In the genomic region with DNA sequence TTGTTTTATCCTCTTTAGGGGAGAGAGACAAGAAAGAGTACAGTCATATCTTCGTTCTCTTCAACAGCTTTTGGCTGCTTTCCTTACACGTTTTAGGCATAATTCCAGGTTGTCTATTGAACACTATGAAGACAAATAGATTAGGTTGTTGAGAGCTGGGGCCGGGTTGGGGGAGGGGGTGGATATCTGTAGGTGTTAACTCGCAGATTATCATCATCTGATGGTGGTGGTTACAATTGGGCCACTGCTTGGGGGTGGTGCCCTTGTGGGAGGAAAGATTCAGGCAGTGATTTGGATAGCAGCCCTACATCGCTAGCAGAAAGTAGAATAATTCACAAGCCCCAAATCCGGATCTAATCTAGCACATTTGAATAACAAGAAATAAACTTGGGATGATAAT, we compare ENCODE assay signal across 8 mouse cellular contexts. TPM values are rescaled to one million over a fixed set of nuclear protein-coding genes. Genes with fewer than 3 reads are reported as not detected.
DNase-seq lines count a peak whose midpoint lies in the region; ATAC-seq lines count a peak whose summit lies in the region.

No protein-coding gene starts in this region.

- H3K27ac ChIP-seq in lung, embryonic 16.5 days (ENCODE audit: low read length): peak overlapping the region; percentile 85
- no peak overlapping the region for H3K27ac ChIP-seq in embryonic facial prominence, embryonic 12.5 days
- H3K27ac ChIP-seq in liver, embryonic 11.5 days (ENCODE audit: low read depth, low read length): no peak overlapping the region
- H3K27ac ChIP-seq in stomach, embryonic 14.5 days (ENCODE audit: low read length): peak overlapping the region; percentile 74; the same call in 1 of the 2 replicates

- WGBS in lung, embryonic 16.5 days: 36% methylated on average over 6 of the region's 6 CpGs
- whole genome bisulfite sequencing in embryonic facial prominence, embryonic 12.5 days: 54% methylated on average over 6 of the region's 6 CpGs
- WGBS in liver, embryonic 11.5 days: 54% methylated on average over 6 of the region's 6 CpGs
- WGBS in stomach, embryonic 14.5 days: 35% methylated on average over 6 of the region's 6 CpGs

- H3K4me3 ChIP-seq in lung, embryonic 16.5 days (ENCODE audit: low read length): no peak overlapping the region; the same call in 1 of the 2 replicates
- peak overlapping the region; percentile 92; the same call in 1 of the 2 replicates for H3K4me3 ChIP-seq in embryonic facial prominence, embryonic 12.5 days
- H3K4me3 ChIP-seq in liver, embryonic 11.5 days (ENCODE audit: low read depth, low read length): no peak overlapping the region
- peak overlapping the region; percentile 75; the same call in 1 of the 2 replicates for H3K4me3 ChIP-seq in stomach, embryonic 14.5 days (ENCODE audit: low read depth, low read length)

- peak overlapping the region; percentile 89 for H3K4me2 ChIP-seq in lung, embryonic 16.5 days (ENCODE audit: low read depth, low read length)
- H3K4me2 ChIP-seq in embryonic facial prominence, embryonic 12.5 days (replicated peaks): peak overlapping the region; percentile 66
- H3K4me2 ChIP-seq in liver, embryonic 11.5 days: peak overlapping the region; percentile 84
- H3K4me2 ChIP-seq in stomach, embryonic 14.5 days (replicated peaks; ENCODE audit: low read depth, low read length): peak overlapping the region; percentile 60; the same call in 1 of the 2 replicates

- no peak for ATAC-seq in lung, embryonic 16.5 days (ENCODE audit: low read depth)
- ATAC-seq in embryonic facial prominence, embryonic 12.5 days (ENCODE audit: insufficient number of reproducible peaks, insufficient read depth, low FRiP score, low TSS enrichment): no peak
- no peak for ATAC-seq in liver, embryonic 11.5 days (replicated peaks; ENCODE audit: low FRiP score)
- no peak for ATAC-seq in stomach, embryonic 14.5 days (ENCODE audit: insufficient number of reproducible peaks, insufficient read depth, low FRiP score, low read depth)

- H3K4me1 ChIP-seq in lung, embryonic 16.5 days (replicated peaks; ENCODE audit: control insufficient read depth, insufficient read depth, low read length): peaks cover 18% of the 10 kb centered on the region
- 0 out of 2 replicates have a peak, but pooled peaks cover 13% of the 10 kb centered on the region for H3K4me1 ChIP-seq in embryonic facial prominence, embryonic 12.5 days
- H3K4me1 ChIP-seq in liver, embryonic 11.5 days (replicated peaks; ENCODE audit: control insufficient read depth, insufficient read depth, low read length): peaks cover 14% of the 10 kb centered on the region; the same call in 1 of the 2 replicates
- 0 out of 2 replicates have a peak, but pooled peaks cover 6% of the 10 kb centered on the region for H3K4me1 ChIP-seq in stomach, embryonic 14.5 days (ENCODE audit: control insufficient read depth, insufficient read depth, low read length)

- DNase-seq in lung, postnatal 25 days (ENCODE audit: low spot score): no peak
- peak; percentile 65 for DNase-seq in induced T-regulatory cell, adult 2 months (ENCODE audit: low read depth)
- no peak for DNase-seq in liver, embryonic 11.5 days (ENCODE audit: low spot score)
- DNase-seq in spleen, adult 18-20 months: no peak
- no peak for DNase-seq in retina, embryonic 14.5 days (ENCODE audit: low spot score)

- no peak overlapping the region for H3K9ac ChIP-seq in lung, embryonic 16.5 days (ENCODE audit: low read length)
- H3K9ac ChIP-seq in embryonic facial prominence, embryonic 12.5 days: no peak overlapping the region
- no peak overlapping the region for H3K9ac ChIP-seq in liver, embryonic 11.5 days (ENCODE audit: low read depth, low read length)
- no peak overlapping the region for H3K9ac ChIP-seq in stomach, embryonic 14.5 days (replicated peaks; ENCODE audit: low read depth, low read length)

- no peaks in the 10 kb centered on the region for H3K9me3 ChIP-seq in lung, embryonic 16.5 days (ENCODE audit: control insufficient read depth, low read length)
- H3K9me3 ChIP-seq in embryonic facial prominence, embryonic 12.5 days: no peaks in the 10 kb centered on the region
- H3K9me3 ChIP-seq in liver, embryonic 11.5 days (ENCODE audit: control insufficient read depth, low read length): no peaks in the 10 kb centered on the region
- H3K9me3 ChIP-seq in stomach, embryonic 14.5 days (ENCODE audit: control insufficient read depth, low read depth, low read length): no peaks in the 10 kb centered on the region

- no peaks in the 10 kb centered on the region for H3K36me3 ChIP-seq in lung, embryonic 16.5 days (ENCODE audit: control insufficient read depth, insufficient read depth, low read length)
- no peaks in the 10 kb centered on the region for H3K36me3 ChIP-seq in embryonic facial prominence, embryonic 12.5 days
- H3K36me3 ChIP-seq in liver, embryonic 11.5 days (ENCODE audit: control insufficient read depth, insufficient read depth, low read length): no peaks in the 10 kb centered on the region
- H3K36me3 ChIP-seq in stomach, embryonic 14.5 days (ENCODE audit: control insufficient read depth, insufficient read depth, low read length): no peaks in the 10 kb centered on the region

- H3K27me3 ChIP-seq in lung, embryonic 16.5 days (ENCODE audit: control insufficient read depth, insufficient read depth, low read depth, low read length): no peaks in the 10 kb centered on the region
- no peaks in the 10 kb centered on the region for H3K27me3 ChIP-seq in embryonic facial prominence, embryonic 12.5 days
- no peaks in the 10 kb centered on the region for H3K27me3 ChIP-seq in liver, embryonic 11.5 days (replicated peaks; ENCODE audit: control insufficient read depth, insufficient read depth, low read length)
- H3K27me3 ChIP-seq in stomach, embryonic 14.5 days (ENCODE audit: control insufficient read depth, insufficient read depth, low read length): no peaks in the 10 kb centered on the region

RNA-seq across cellular contexts. Expression of a gene that starts 0.9 kb away (rescaled TPM):
- 18.1 and 19.1 TPM in 2 replicates for polyA plus RNA-seq in lung, embryonic 16.5 days (2015; fragmentation: Nextera tagmentation; extraction: Ambion mirVana)
- polyA plus RNA-seq in embryonic facial prominence, embryonic 12.5 days (2016; fragmentation: Nextera tagmentation; extraction: Ambion mirVana): 23.5 and 26.2 TPM in 2 replicates
- polyA plus RNA-seq in liver, embryonic 11.5 days (2014; fragmentation: Nextera tagmentation; extraction: Ambion mirVana): 10.0 and 10.1 TPM in 2 replicates
- 19.0 and 20.5 TPM in 2 replicates for polyA plus RNA-seq in stomach, embryonic 14.5 days (2014; fragmentation: Nextera tagmentation; extraction: Ambion mirVana)

Comparison
In these comparisons a context has a peak if more than half of its experiments do, and no peak if none do; other contexts are left out.
1. H3K27ac ChIP-seq: peak in lung, embryonic 16.5 days (single experiment) and stomach, embryonic 14.5 days (single experiment); none in embryonic facial prominence, embryonic 12.5 days (single experiment) and liver, embryonic 11.5 days (single experiment).
2. H3K4me3 ChIP-seq: peak in embryonic facial prominence, embryonic 12.5 days (single experiment) and stomach, embryonic 14.5 days (single experiment); none in lung, embryonic 16.5 days (single experiment) and liver, embryonic 11.5 days (single experiment).
3. Peak in every context shown above with its lines, with median percentiles within 50 percentile points of each other: H3K4me2 ChIP-seq.